Mouse (Mus musculus) layer of hippocampus, adult 8-10 months (tissue): Measurements from ENCODE around the gene Def8. TPM values are rescaled to one million over a fixed set of nuclear protein-coding genes. Genes with fewer than 3 reads are reported as not detected.
"Not testable (repeated sequence)": the region's sequence is repeated elsewhere in the genome, so short reads cannot be mapped to it uniquely, and the experiment has no call there.

Experiments
- DNase-seq, 2 experiments: peaks; one replicate each; pipeline ENCODE4 v3.0.0; 2022; ENCODE audit warnings: low spot score in 2 of 2
- total RNA-seq, 4 experiments: library from RNA; stranded (reverse); gene quantifications; 2 replicates each; pipeline ENCODE4 v1.2.4; 2022

Gene Def8
- total RNA-seq, 4 experiments from 2014 or later: 48.1 to 59.4 (median 54.5) TPM

DNA sequence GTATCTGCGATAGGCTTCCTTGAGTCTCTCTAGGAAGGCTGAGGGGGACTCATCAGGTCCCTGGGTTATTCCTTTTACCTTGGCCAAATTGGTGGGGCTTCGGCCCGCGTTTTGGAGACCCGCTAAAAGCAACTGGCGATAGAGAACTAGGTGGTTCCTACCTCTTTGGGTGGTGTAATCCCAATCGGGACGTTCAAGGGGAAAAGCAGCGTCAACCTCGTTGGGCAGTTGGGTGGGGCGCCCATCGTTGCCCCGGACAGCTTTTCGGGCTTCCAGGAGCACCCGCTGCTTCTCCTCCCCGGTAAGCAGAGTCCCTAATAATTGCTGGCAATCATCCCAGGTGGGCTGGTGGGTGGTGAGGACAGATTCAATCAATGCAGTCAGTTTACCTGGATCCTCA is 9.1 kb downstream of the Def8 start:
- DNase-seq: no peak

DNA sequence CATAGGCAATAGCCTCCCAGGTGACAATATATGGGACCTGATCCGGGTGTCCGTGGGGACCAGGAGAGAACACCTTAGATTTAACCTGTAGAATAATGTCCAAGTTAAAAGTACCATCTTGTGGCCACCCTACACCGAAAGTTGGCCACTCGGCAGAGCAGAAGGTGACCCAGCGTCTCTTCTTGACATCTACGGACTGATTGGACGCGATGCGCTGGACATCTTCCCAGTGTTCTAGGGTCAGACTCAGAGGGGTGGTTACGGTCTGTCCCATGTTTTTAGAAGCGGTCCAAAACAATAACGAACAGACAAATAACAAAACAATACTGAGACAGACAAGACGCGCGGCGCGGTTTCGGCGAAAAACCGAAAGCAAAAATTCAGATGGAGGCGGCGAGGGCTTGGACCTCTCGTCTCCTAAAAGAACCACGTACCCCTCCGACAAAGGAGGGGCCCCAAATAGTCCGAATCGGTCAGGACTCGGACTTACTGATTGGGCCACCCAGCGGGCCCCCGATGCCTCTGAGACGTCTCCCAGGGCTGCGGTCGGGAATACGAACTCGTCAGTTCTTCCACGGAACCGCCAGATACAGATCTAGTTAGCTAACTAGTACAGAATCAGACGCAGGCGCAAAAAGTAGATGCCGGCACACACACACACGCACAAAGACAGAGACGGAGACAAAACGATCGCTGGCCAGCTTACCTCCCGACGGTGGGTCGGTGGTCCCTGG is 10.1 kb downstream of the Def8 start:
- not testable (repeated sequence) for DNase-seq

DNA sequence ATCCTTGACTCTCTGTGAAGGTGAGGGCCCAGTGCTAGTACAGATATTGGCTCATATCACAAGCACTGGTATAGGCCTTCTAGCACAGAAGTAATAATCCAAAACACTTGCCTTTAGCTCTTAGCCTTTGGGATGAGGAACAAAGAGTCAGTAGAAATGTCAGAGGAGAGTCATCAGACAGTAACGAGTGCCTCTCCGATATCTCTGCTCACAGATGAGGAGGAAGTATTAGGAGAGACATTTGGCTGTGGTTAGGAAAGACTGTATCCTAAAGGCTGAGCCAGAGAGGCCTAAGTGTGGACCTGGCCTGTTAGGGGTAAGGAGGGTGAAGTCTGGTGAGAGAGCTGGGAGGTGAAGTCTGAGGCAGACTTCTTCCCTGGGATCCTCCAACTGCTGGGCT is 18.5 kb downstream of the Def8 start:
- no peak for DNase-seq

DNA sequence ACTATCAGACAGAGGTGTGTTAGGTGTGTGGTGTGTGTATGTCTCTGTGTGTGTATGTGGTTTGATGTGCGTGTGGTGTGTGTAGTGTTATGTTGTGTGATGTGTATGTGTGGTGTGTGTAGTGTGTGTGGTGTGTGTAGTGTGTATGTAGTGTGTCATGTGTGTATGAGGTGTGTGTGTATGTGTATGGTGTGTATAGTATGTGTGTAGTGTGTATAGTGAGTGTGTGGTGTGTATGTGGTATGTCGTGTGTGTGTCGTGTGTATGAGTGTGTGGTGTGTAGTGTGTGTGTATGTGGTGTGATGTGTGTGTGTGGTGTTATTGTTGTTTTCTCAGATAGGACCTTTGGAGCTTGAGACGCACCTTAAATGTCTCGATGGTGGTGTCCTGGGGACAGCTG is 19.0 kb downstream of the Def8 start:
- DNase-seq: no peak

DNA sequence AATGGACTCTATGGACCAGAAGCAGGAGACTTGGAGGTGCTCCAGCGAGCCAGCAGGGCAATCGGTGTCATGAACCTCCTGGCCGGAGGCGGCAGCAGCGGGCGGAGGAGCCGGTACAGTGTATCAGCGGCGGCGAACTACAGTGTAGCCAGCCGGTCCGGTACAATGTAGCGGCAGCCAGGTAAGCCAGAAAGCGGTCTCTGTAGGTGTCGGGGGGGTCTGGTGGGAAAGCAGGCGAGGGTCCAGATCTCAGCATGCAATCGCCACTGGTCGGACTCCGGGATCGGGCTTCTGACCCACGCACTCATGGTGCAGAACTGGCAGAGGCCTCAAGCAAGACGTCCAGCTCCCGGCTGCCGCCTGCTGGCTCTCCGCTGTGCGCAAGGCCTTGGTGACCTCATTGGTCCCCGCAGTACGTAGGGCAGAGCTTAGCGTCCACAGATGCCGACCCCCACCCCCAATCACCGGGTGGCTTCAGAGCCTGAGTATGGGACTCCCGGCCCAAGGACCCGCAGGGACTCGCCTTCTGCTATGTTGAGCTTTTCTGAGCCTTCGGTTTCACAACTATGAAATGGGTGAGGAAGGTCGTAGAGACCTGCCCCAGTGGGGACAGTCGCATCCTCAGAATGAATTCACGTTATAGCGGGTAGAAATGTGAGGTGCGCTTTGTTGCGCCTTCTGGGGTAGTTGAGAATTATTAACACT is 19.7 kb downstream of the Def8 start:
- peak; percentile 87 to 92 for DNase-seq

DNA sequence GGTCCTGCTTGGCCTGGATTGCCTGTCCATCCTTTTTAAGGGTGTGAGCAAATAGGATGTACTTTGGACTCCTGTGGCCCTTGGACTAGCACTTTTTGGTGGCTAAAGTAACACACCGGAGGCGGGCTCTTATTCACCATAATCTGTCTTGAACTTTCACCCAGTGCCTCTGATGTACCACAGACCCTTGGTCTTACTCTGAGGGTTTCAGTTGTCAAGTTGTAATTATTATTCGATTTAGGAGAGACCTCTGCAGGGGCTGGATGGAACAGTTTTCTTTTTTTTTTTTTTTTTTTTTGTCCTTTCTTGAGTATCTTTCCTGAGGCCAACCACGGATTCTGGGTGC is 20.2 kb downstream of the Def8 start:
- DNase-seq: no peak

DNA sequence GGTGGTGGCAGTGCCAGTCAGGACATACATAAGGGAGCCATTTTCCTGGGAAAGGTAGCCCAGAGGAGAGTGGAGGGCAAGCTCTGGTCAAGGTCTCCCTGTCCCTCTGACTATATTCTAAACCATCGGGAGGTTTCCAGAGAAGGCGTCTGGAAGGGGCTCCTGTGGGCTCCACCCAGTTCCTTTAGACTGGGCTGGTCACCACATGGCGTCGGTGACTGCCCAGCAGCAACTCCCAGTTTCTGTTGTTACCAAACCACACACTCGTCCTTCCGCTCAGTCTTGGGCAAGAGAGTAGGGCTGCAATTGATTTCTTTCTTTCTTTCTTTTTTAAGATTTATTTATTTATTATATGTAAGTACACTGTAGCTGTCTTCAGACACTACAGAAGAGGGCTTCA is 20.8 kb downstream of the Def8 start:
- no peak for DNase-seq

DNA sequence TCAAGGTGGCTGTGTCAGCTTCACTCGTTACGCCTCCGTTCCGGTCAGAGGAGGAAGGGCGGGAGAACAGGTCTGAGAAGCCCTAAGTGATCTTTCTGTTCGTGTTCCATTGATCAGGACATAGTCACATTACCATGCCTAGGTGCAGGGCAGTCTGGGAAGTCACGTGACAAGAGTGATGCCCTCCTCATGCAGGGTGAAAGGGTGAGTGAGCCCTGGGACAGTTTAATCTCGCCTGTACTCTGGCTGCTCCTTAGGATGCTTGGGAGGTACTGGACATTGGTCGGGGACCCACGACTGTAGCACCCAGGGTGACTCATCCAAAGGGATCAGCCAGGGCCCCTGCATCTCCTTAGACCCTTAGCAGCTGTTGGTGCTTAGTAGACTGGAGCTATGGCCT is 22.7 kb downstream of the Def8 start:
- DNase-seq: no peak

DNA sequence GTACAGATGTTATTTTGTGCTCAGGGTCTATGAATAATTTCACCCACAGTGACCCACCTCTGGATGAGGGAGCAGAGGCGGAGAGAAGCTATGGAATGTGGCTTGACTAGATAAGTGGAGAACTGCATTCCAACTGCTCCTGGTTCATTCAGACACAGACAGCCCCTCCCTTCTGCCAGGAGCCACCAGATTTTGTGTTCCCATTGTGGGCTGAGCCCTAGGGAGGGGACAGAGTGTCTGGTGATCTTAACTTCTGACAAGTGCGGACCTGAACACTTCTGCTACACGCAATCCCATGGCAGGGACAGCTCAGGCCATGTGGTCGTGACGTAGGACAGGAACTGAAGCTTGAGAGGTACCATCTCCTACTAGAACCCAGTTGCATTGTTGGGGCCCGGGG is 23.5 kb downstream of the Def8 start:
- no peak for DNase-seq

DNA sequence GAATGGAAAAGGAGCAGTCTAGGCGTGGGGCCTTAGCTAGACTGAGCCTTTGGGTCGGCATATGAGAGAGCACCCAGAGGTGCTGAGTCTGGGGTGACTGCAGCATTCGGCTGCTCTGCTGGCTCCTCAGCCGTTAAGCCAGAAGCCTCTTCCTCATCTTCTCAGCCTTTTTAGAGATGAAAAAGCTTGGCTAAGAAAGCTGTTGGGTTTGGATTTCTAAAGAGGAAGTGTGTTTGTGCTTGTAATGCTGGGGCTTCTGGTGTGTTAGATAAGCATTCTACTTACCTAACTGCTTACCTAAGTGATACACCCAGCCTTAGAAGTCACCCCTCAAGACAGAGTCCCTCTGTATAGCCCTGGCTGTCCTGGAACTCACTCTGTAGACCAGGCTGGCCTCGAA is 27.5 kb downstream of the Def8 start:
- DNase-seq: no peak

DNA sequence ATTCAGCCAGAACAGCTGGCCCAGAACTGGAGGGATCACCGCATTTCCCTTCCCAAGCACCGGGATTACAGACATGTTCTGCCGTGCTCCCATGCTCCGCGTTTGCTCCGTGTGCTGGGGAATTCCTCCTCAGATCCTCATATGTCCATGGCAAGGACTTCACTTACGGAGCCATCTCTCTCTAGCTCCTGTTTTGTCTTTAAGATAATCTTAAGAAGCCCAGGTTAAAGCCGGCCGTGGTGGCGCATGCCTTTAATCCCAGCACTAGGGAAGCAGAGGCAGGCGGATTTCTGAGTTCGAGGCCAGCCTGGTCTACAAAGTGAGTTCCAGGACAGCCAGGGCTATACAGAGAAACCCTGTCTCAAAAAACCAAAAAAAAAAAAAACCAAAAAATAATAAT is 28.4 kb downstream of the Def8 start:
- not testable (repeated sequence) for DNase-seq

DNA sequence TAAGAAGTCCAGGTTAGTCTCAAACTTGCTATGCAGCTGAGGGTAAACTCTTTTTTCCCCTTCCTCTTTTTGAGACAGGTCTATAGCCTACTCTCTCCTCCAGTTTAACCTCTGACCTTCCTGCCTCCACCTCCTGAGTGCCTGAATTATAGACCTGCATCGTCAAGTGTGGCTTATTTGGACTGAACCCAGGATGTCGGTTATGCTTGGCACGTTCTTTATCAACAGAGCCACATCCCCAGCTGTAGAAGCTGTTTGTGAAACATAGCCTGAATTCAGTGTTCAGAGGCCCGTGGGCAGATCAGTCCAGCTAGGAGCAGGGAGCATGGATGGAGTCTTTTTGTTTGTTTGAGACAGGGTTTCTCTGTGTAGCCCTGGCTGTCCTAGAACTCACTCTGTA is 28.8 kb downstream of the Def8 start:
- DNase-seq: no peak

DNA sequence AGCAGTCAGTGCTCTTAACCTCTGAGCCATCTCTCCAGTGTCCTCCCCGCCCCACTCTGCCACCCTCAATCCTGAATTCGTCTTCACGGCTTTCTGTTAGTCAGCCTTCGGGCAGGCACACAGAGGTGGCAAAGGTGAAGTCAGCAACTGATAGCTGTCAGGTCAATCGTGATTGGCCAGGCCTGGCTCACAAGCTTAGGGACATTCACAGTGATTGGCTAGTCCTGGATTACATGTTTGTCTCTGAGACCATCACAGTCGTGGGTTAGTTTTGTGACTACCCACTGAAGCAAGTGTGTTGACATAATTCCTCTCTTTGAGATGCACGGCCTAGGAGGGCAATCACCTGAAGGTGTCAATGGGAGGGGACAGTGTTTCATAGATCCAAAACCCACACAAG is 30.0 kb downstream of the Def8 start:
- DNase-seq: no peak

DNA sequence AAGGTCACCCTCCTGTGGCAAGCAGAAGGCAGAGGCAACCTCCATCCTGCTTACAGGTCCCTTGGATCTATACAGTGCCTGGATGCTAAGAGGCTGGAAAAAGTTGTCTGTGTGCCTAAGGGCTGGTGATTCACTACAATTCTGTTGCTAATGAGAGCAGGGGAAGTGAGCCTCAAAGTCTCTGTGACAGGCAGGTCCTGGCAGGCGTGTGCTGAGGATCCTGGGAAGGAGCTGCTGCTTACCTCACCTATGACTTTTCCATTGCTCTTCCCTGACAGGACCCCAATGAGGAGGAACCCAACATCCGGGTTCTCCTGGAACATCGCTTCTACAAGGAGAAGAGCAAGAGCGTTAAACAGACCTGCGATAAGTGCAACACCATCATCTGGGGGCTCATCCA is 30.6 kb downstream of the Def8 start:
- DNase-seq: no peak

DNA sequence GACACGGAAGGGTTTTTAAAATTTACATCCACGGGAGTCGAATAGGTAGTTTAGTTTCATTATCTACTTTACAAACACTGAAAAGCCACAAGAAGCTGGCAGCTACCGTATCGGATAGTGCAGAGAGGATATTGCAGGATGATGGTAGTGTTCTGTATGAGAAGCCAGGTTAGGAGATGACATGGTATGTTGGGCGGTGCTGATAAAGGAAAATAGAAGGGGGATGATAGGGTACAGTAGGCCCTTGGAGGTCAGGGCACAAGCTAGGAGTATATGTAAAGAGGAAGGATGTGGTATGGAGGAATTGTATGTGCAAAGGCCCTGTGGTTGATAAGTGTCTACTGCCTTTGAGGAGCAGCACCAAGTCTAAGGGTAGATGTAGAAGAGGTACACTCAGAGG is 31.2 kb downstream of the Def8 start:
- DNase-seq: no peak

DNA sequence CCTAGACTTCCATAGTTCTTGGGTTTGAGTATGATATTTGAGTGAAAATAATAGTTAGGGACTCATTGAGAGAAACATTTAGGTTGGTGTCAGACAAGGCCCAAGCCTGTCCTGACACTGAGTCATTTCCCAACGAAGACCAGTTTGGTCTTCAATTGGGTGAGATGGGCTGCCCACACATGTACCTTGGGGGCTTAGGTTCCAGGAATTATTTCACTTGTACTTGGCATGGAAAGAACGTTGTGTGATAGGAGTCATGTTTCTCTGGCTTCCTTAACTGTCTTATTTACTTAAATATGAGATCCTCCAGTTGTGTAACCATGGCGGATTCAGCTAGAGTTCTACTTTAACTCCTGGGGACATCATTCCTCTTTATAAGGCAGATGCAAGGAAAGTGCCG is 40.3 kb downstream of the Def8 start:
- no peak for DNase-seq

DNA sequence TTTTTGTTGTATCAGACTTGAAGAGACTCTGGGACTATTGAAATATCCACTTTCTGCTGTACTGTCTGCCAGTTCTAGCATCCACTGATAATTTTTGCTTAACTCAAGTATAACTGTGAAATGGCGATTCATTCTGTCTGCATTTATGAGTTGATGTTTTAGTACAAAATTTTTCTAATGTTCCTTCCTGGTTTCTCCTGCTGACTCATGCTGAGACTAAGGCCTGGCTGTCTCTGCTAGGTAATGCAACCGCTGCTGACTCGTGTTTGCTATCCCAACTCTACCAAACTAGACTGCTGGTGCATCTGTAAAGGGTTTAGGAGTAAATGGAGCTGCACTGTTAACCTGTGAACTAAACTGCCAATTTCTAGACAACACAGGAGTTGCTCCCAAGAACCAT is 44.1 kb downstream of the Def8 start:
- DNase-seq: no peak

DNA sequence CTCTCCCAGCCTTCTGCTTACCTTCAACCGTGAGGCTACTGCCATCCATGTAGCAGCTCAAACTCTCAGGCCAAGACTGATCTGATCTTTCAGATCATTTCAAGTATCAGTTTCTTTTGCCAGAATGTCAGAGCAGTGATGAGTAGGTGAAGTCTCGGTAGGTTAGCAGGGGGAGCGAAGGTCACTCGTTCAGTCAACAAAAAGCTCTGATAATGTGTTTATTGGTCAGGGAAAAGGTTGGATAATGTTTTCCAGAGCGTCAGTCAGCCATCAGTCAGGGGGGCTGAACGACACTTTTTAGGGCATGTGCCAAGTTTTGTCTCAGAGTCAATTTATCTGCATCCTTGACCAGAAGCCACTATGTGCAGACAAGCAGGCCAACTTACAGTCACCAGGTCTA is 49.7 kb downstream of the Def8 start:
- not testable (repeated sequence) for DNase-seq

DNA sequence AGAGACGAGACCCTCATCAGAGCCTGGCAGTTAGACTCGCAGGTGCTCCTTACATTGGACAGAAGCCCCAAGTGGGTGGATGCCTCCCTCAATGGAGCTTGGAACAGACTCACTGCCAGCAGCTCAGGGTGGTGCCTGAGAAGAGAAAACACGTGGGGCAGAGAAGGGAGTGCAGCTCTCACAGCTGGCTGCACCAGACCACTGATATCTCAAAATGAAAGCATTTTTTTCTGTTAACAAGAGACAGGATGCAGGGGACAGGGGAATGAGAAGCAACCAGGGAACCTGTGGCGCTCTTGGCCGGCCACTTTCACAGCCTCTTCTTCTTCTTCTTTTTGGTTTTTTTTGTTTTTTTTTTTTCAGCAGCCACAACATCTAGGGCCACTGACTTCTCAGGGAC is 51.2 kb downstream of the Def8 start:
- DNase-seq: not testable (repeated sequence)

DNA sequence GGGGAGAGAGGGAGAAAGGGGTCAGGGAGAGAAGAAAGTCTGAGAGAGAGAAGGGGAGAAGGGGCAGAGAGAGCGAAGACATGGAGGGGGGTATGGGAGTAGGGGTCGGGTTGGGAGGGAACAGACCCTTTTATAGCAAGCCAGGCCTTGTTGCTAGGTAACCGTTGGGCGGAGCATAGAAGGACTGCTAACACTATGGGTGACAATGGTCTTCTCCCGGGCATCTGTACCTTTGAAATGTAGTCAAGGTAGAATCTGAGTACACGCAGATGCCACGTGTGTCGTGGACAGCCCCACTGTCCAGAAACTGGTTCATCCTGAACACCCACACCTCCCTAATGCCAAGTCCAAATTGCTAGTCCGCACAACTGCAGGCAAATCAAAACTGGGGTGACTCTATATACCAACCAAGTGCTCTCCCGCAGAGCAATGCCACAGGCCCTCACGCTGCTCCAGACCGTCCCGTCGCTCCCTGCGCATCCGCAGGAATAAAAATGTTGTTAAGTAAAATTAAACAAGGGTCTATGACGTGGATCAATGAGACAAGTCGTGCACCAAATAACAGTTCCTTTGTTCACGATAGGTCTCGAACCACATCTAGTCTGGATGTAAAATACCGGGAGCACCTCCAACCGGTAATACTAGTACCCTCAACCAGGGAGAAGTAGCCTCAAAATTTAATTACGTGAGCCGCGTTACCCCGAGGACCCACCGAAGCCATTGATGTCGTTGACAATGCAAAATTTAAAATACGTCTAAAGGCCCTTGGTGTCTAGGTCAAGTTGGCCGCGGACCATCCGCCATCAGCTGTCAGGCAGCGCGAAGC is 53.8 kb downstream of the Def8 start:
- peak in 1 of 2 experiments; percentile 18 for DNase-seq

DNA sequence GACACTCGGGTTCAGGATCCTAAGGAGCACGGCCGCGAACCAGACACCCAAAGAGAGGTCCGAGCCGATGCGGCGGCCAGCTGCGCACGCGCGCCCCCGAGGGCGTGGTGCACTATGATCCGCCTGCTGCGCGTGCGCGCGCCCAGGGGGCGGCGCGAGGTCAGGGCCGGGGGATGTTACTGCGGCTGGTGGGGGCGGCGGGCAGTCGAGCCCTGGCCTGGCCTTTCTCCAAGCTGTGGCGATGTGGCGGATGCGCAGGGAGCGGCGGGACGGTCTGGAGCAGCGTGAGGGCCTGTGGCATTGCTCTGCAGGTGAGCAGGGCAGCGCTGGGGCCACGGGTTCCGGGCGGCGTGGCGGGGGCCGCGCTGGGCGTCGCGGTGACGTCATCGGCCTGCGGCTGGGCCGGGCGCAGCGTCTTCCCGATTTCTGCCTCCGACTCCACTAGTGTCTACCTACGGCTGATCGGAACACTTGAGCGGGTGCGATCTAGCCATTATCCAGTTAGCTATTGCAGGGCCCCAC is 54.5 kb downstream of the Def8 start, which contains the start of gene Afg3l1:
Afg3l1 (plus strand) TSS at position 167 of the 522 bp plus-strand sequence.
- DNase-seq: peak; percentile 85 to 94
